Mouse (Mus musculus) heart, embryonic 15.5 days (tissue): ENCODE data around the gene Dcps. TPM values are rescaled to one million over a fixed set of nuclear protein-coding genes. Genes with fewer than 3 reads are reported as not detected.

Source experiments
- ATAC-seq: fragments of 200-750 bp; cut with Nextera tagmentation; replicated peaks from 2 replicates; pipeline ENCODE4 v1.8.0; 2017; ENCODE audit warnings: low read depth, moderate TSS enrichment; ENCODE audit not compliant: insufficient number of reproducible peaks, insufficient read depth, low FRiP score
- H3K27ac ChIP-seq: fragments of 300-500 bp; sonication (generic); 2 replicates; pipeline ENCODE4 v1.5.1; 2015; ENCODE audit warnings: mild to moderate bottlenecking, inconsistent platforms
- H3K27me3 ChIP-seq: fragments of 300-500 bp; sonication (generic); 2 replicates; pipeline ENCODE4 v1.6.1; 2015; ENCODE audit warnings: inconsistent platforms
- H3K36me3 ChIP-seq: fragments of 300-500 bp; sonication (generic); 2 replicates; pipeline ENCODE4 v1.6.1; 2015; ENCODE audit warnings: mild to moderate bottlenecking, inconsistent platforms
- H3K4me1 ChIP-seq: fragments of 300-500 bp; sonication (generic); replicated peaks from 2 replicates; pipeline ENCODE4 v1.6.1; 2015; ENCODE audit warnings: inconsistent platforms
- H3K4me2 ChIP-seq: fragments of 300-500 bp; sonication (generic); 2 replicates; pipeline ENCODE4 v1.6.1; 2015; ENCODE audit warnings: inconsistent platforms, mild to moderate bottlenecking, moderate library complexity
- H3K4me3 ChIP-seq: fragments of 300-500 bp; sonication (generic); 2 replicates; pipeline ENCODE4 v1.5.1; 2015; ENCODE audit warnings: mild to moderate bottlenecking, inconsistent platforms
- H3K9ac ChIP-seq: fragments of 300-500 bp; sonication (generic); 2 replicates; pipeline ENCODE4 v1.6.1; 2015; ENCODE audit warnings: mild to moderate bottlenecking, inconsistent platforms
- H3K9me3 ChIP-seq: fragments of 300-500 bp; sonication (generic); replicated peaks from 2 replicates; pipeline ENCODE4 v1.6.1; 2016; ENCODE audit warnings: inconsistent platforms
- WGBS: fragments of 180-500 bp; shearing (Covaris S2); methylation state at CpG from one replicate; pipeline ENCODE4 v1.1.7; 2015; ENCODE audit warnings: mixed read lengths; 5-methylcytosine and 5-hydroxymethylcytosine counted together
- polyA plus RNA-seq: library from polyadenylated mRNA; unstranded; fragments of >200 nt; fragmentation: Nextera tagmentation; extraction: Ambion mirVana; gene quantifications from 2 replicates; pipeline ENCODE4 v1.2.1, GENCODE M21; 2015

Gene Dcps
- polyA plus RNA-seq, 1 experiment from 2014 or later, result 54.6 TPM

DNA sequence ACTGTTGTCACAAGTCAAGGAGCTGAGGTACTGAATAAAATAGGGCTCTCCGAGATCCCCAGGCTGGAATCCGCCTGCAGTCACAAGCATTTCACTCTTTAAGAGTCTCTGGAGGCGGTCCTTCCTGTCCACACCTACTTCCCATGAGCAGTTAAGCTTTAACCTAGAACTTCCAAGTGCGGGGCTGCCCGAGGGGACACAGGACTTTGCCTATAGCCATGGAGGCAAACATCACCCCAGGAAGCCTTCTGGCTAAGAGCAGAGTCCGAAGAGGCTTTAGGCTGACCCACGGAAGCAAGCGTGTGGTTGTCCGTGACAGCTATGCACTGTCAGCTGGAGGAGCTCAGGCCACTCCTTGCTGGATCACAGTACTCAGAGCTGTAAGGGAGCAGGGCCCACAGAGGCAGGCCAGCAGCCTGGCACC is 46.9 kb downstream of the Dcps start:
- H3K9me3 ChIP-seq, result no peaks in the 10 kb centered on the region
- H3K27ac ChIP-seq, result no peak overlapping the region
- 60% methylated on average over 9 of the region's 9 CpGs for WGBS
- H3K4me3 ChIP-seq, result no peak overlapping the region
- H3K4me2 ChIP-seq, result no peak overlapping the region
- no peaks in the 10 kb centered on the region for H3K27me3 ChIP-seq
- H3K36me3 ChIP-seq, result peaks cover 6% of the 10 kb centered on the region; the same call in 1 of the 2 replicates
- H3K9ac ChIP-seq, result no peak overlapping the region
- ATAC-seq, result no peak
- H3K4me1 ChIP-seq, result peaks cover 13% of the 10 kb centered on the region

- no peak for ATAC-seq
- 69% methylated on average over 3 of the region's 3 CpGs for WGBS
- Histone ChIP-seq H3K9ac (no peak overlapping the region), H3K27me3 (no peaks in the 10 kb centered on the region), H3K4me2 (no peak overlapping the region), H3K27ac (no peak overlapping the region), H3K4me3 (no peak overlapping the region), H3K9me3 (no peaks in the 10 kb centered on the region), H3K4me1 (peaks cover 13% of the 10 kb centered on the region), H3K36me3 (peaks cover 6% of the 10 kb centered on the region; the same call in 1 of the 2 replicates)
Measured at GRCm38 (mm10) chr9:35128564-35128963, 47.3 kb downstream of the Dcps start.

DNA sequence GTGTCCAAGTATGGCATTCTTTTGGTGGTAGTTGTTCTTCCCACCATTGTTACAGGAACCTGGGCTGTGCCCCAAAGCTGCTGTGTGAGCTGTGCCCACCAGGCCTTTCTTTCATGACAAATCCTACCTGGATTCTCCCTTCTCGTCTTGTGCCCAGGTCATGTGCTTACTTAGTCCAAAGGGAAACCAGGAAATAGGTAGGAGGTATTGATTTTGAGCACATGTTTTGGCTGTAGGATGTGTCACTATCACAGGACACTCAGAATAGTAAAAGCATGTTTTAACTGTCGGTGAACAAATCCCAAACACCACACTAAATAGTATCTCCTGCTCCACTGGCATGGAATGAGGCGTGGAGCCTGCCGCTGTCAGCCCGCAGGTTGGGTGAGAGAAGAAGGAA is 48.3 kb downstream of the Dcps start:
- Histone ChIP-seq H3K9ac (no peak overlapping the region), H3K4me3 (no peak overlapping the region), H3K36me3 (peaks cover 6% of the 10 kb centered on the region; the same call in 1 of the 2 replicates), H3K4me2 (no peak overlapping the region), H3K9me3 (no peaks in the 10 kb centered on the region), H3K27ac (peak overlapping the region; percentile 9; the same call in 1 of the 2 replicates), H3K4me1 (peaks cover 20% of the 10 kb centered on the region), H3K27me3 (no peaks in the 10 kb centered on the region)
- WGBS, result 85% methylated on average over 5 of the region's 5 CpGs
- ATAC-seq, result no peak

DNA sequence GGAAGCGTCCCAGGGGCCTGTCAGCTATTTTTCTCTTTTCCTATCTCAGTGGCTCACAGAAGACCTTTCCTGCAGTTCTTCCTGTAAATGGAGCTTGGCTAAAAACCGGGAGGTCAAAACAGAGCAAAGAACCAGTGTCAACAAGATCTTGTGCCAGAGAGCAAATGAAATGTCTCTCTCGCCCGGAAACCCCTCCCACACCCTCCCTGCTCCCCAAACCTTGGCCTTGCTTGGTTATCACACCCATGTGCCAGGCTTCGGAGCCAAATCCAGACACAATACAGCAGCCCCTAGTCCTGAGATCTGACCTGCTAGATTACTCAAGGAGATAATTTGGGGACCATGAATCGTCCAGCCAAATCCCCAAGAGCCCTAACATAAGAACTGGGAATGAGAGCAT is 48.7 kb downstream of the Dcps start:
- Histone ChIP-seq H3K27me3 (no peaks in the 10 kb centered on the region), H3K4me2 (no peak overlapping the region), H3K4me1 (peaks cover 22% of the 10 kb centered on the region), H3K4me3 (no peak overlapping the region), H3K9ac (no peak overlapping the region), H3K27ac (peak overlapping the region; percentile 46; the same call in 1 of the 2 replicates), H3K36me3 (peaks cover 6% of the 10 kb centered on the region; the same call in 1 of the 2 replicates), H3K9me3 (no peaks in the 10 kb centered on the region)
- ATAC-seq, result no peak
- 64% methylated on average over 6 of the region's 6 CpGs for WGBS

GRCm38 (mm10) chr9:35124678-35124955 is 51.2 kb downstream of the Dcps start:
- H3K4me2 ChIP-seq, result no peak overlapping the region
- no peaks in the 10 kb centered on the region for H3K27me3 ChIP-seq
- H3K9ac ChIP-seq, result no peak overlapping the region
- H3K27ac ChIP-seq, result no peak overlapping the region
- H3K9me3 ChIP-seq, result no peaks in the 10 kb centered on the region
- H3K4me3 ChIP-seq, result no peak overlapping the region
- H3K4me1 ChIP-seq, result peaks cover 27% of the 10 kb centered on the region
- WGBS, result 84% methylated on average over 8 of the region's 8 CpGs
- ATAC-seq, result no peak
- H3K36me3 ChIP-seq, result peaks cover 14% of the 10 kb centered on the region; the same call in 1 of the 2 replicates

DNA sequence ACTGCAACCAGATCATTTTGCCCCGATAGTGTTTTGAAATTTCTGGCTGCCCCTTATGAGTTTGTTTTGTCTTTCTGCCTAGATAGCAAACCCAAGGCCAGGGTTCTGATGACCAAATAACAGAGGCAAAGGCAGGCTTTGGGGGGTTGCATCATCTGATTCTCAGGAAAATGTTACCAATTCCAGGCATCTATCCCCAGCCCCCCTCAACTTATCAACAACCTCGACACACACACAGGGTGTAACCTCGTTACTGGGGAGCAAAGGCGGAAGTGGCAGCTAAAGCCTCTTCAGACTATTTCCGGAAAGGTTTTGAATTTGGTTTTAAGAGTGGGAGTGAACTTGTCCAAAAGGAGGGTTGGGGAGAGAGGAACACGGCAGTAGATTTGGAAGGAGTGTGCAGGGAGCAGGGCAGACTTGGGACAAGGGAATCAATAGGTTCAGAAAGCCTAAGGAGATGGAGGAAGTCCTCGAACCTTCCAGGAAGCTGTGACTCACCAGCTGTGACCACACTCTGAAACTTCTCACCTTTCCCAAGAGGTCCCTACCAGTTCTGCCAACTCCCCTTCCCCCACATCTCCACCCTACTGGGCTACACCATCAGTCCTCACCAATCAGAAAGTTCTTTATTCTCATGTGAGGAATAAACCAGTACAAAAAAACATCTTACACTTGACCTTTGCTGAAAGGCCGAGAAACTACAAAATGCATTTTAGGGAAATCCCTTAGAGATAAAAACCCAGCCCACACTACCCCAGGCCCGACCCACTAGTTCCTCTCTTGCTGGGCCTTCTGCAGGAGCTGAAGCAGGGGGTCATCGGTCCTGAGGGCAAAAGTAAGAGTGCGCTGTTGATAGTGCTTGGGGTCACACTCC is 51.8 kb downstream of the Dcps start:
- H3K9ac ChIP-seq, result no peak overlapping the region
- WGBS, result 56% methylated on average over 11 of the region's 11 CpGs
- peaks cover 23% of the 10 kb centered on the region for H3K4me1 ChIP-seq
- H3K4me3 ChIP-seq, result no peak overlapping the region
- H3K4me2 ChIP-seq, result no peak overlapping the region
- no peak; the same call in 1 of the 2 replicates for ATAC-seq
- no peaks in the 10 kb centered on the region for H3K9me3 ChIP-seq
- H3K27ac ChIP-seq, result peak overlapping the region; percentile 60; the same call in 1 of the 2 replicates
- no peaks in the 10 kb centered on the region for H3K27me3 ChIP-seq
- H3K36me3 ChIP-seq, result peaks cover 14% of the 10 kb centered on the region; the same call in 1 of the 2 replicates

- no peak overlapping the region for H3K4me3 ChIP-seq
- peaks cover 17% of the 10 kb centered on the region for H3K4me1 ChIP-seq
- 52% methylated on average over 2 of the region's 2 CpGs for WGBS
- peak overlapping the region; percentile 60 for H3K27ac ChIP-seq
- no peaks in the 10 kb centered on the region for H3K9me3 ChIP-seq
- H3K36me3 ChIP-seq, result peaks cover 14% of the 10 kb centered on the region; the same call in 1 of the 2 replicates
- H3K27me3 ChIP-seq, result no peaks in the 10 kb centered on the region
- ATAC-seq, result no peak; the same call in 1 of the 2 replicates
- no peak overlapping the region for H3K9ac ChIP-seq
- H3K4me2 ChIP-seq, result no peak overlapping the region
Measured at GRCm38 (mm10) chr9:35123456-35123803, 52.4 kb downstream of the Dcps start.

DNA sequence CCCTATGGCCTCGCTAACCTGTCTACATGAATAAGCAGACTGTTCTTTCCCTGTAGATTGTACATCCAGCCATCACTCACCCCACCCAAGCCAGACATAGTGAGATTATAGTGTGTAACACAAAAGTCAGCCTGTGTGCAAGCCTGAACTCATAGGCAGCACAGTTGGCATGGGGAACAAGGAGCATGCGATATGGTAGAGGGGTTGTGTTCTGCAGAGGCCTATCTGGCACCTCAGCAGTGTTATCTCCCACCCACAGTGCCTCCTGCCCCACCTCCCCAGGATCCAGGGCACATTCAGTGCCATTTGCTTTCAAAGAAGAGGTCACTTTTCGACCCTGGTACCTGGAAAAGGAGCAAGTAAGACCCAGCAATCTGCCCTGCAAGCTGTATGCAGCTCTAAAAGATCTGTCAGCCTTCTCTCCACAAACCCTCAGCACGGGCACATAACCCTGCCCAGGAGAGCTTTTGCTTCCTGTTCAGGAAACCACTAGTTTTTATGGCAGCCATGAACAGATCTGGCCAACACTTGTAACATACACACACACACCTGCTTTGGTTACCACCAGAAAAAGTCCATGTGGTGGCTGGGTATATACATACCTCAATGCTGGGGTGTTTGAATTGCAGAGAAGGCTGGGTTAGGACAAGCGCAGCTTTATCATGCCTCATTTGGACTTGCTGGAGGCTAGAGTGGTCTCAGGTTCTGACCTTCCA is 53.2 kb downstream of the Dcps start:
- H3K9me3 ChIP-seq, result no peaks in the 10 kb centered on the region
- H3K9ac ChIP-seq, result no peak overlapping the region
- 71% methylated on average over 5 of the region's 5 CpGs for WGBS
- peak overlapping the region; percentile 60 for H3K27ac ChIP-seq
- H3K4me2 ChIP-seq, result no peak overlapping the region
- no peak overlapping the region for H3K4me3 ChIP-seq
- no peaks in the 10 kb centered on the region for H3K27me3 ChIP-seq
- no peak for ATAC-seq
- peaks cover 14% of the 10 kb centered on the region; the same call in 1 of the 2 replicates for H3K36me3 ChIP-seq
- peaks cover 22% of the 10 kb centered on the region for H3K4me1 ChIP-seq

DNA sequence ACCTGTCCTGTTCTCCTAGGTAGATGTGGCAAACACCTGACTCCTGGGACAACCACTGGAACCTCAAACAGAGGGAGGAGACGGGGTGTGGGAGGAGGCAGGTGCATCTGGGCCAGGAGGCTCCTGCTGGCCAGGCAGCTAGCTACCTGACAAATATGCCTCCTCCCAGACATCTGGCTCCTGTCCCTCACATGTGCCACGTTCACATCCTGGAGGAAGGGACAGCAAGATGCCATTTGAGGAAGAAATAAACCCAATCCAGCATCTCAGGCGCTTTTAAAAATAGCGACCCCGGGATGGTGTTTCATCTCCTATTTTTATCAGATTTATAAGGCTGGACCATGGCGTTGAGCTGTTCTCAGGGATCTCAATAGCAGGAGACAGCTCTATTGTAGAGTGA is 56.7 kb downstream of the Dcps start, which contains the start of gene St3gal4:
St3gal4 (minus strand) TSS at position 101 of the 400 bp plus-strand sequence.
- no peak within 1 kb of the TSS for H3K4me3 ChIP-seq
- H3K36me3 ChIP-seq, result peaks cover 8% of the 10 kb centered on the region; the same call in 1 of the 2 replicates
- H3K9me3 ChIP-seq, result no peaks in the 10 kb centered on the region
- ATAC-seq, result no peak
- peak within 1 kb of the TSS; percentile 86 for H3K4me2 ChIP-seq
- H3K4me1 ChIP-seq, result peaks cover 44% of the 10 kb centered on the region
- 74% methylated on average over 6 of the region's 6 CpGs for WGBS
- no peak within 1 kb of the TSS for H3K9ac ChIP-seq
- H3K27ac ChIP-seq, result peak within 1 kb of the TSS; percentile 91
- no peaks in the 10 kb centered on the region for H3K27me3 ChIP-seq

DNA sequence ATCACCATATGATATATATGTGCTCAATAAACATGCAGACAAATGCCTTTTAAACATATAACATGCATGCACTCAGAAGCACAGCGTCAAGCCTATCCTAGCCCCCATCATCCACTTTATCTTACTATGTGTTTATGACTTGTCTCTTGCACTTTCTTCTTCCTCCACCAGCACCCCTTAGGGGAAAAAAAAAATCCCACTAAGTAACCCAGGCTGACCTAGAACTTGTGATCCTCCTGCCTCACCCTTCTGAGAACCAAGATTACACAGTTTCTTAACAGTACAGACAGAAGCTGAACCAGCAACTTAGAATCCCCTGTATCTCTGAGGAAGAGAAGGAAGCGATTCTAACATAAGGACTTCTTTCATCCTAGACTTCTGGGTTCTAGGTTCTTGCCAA is 57.3 kb downstream of the Dcps start:
- Histone ChIP-seq H3K36me3 (peaks cover 8% of the 10 kb centered on the region; the same call in 1 of the 2 replicates), H3K27ac (no peak overlapping the region), H3K9ac (no peak overlapping the region), H3K4me2 (no peak overlapping the region), H3K4me1 (peaks cover 45% of the 10 kb centered on the region), H3K27me3 (no peaks in the 10 kb centered on the region), H3K4me3 (no peak overlapping the region), H3K9me3 (no peaks in the 10 kb centered on the region)
- WGBS, result 89% methylated on average over 2 of the region's 2 CpGs
- no peak for ATAC-seq
